Mouse (Mus musculus): ENCODE measurements around the gene Osbpl7.

Gene Osbpl7

GRCm38 (mm10) chr11:97038881-97039280 is 11.5 kb upstream of the Osbpl7 start:
- DNase-seq (ENCODE audit: low spot score in 2 of 2): no peak

GRCm38 (mm10) chr11:97040301-97041021 is 10.0 kb upstream of the Osbpl7 start:
- no peak for DNase-seq (ENCODE audit: low spot score in 2 of 2)

- peak; percentile 89 to 97 for DNase-seq (ENCODE audit: low spot score in 2 of 2)
Measured at GRCm38 (mm10) chr11:97041022-97041899, 9.2 kb upstream of the Osbpl7 start, which contains the start of the genes Lrrc46 and Mrpl10. TSS of gene Lrrc46 (minus strand) at chr11:97041407. TSS of gene Mrpl10 (plus strand) at chr11:97041560.

GRCm38 (mm10) chr11:97044902-97045301 is 5.5 kb upstream of the Osbpl7 start:
- no peak for DNase-seq (ENCODE audit: low spot score in 2 of 2)

- DNase-seq (ENCODE audit: low spot score in 2 of 2): no peak
Measured at GRCm38 (mm10) chr11:97045861-97046260, 4.6 kb upstream of the Osbpl7 start.

DNA sequence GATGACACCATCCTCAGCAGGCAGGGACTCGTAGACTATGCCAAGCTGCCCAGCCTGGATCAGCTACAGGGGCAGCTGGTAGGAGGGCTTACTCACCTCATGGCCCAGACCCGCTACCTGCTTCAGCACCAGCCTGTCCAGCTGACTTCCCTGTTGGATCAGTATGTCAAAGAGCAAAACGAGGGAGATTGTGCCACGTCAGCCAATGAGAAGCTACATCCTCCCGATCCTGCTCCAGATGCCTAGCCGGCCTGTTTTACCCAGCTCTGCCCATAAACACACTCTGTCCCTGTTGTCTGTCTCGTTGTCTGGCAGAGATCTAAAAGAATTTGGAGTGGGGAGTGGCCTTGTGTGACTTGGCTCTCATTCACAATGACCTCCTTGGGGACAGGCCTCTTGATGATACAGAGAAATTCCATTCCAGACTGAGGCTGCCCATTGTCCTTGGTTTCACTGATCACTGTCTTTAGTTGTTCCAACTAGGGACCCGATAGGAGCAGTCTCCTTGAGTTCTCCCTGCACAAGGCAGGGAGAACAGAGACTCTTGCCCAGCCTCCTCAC is 2.3 kb upstream of the Osbpl7 start:
- DNase-seq (ENCODE audit: low spot score in 2 of 2): no peak

GRCm38 (mm10) chr11:97049492-97050085 is 839 bp upstream of the Osbpl7 start:
- DNase-seq (ENCODE audit: low spot score in 2 of 2): no peak

DNA sequence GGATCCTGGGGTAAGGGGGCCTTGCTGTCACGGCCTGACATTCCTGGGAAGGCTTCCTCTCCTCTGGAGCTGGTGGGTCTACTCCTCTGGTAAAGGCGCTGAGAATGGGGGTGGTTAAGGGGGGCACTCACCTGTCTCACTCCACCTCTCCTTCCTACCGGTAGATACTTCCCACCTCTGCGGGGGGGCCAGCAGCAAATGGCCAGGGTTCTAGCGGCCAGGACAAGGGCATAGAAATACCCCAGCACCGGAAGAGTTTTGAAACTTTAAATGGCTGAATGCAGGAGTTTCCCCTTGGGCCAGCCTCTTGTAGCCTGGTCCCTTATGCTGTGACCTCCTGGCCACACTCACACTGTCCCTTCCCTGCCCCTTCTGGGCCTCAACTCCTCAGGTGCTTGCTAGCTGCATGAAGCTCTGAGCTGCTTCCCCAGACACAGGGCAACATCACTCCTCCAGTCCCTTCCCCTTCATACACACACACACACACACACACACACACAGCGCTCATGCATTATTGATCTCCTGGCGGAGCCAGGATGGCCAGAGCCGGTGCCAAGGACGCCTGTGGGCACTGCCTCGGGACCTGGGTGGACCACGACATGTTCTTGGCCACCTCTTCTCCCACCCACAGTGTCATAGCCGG is 637 bp downstream of the Osbpl7 start:
- DNase-seq (ENCODE audit: low spot score in 2 of 2): no peak

DNA sequence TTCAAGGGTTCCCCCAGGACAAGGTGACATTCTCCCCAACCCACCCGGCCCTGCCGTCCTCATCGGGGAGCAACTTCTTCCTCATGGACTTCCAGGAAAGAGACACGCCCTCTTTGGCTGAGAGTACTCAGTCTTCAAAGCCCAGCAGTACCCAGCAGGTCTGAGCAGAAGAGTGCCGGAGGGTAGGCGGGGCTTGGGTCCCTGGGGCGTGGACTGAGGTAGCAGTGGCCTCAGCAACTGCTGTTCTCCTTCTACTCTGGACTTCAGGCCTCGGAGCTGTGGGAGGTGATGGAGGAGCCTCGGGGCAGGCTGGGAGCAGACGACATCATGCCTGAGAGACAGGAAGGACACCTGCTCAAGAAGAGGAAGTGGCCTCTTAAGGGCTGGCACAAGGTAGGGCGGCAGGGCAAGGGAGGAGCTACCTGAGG is 1.8 kb downstream of the Osbpl7 start:
- peak in 1 of 2 experiments; percentile 48 for DNase-seq (ENCODE audit: low spot score in 2 of 2)

- no peak for DNase-seq (ENCODE audit: low spot score in 2 of 2)
Measured at GRCm38 (mm10) chr11:97063274-97063920, 13.0 kb downstream of the Osbpl7 start.

DNA sequence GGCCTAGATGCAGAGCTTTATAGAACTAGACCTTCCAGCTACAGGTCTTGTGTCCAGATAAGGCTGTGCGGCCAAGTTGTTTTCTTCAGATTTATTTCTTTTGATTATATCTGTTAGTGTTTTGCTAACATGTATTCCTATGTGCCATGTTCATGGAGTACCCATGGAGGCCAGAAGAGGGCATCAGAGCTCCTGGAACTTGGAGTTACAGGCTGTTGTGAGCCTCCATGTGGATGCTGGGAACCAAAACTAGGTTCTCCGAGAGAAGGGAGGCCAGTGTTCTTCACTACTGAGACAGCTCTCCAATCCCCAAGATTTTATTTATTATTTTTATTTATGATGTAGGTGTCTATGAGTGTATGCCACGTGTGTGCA is 13.5 kb downstream of the Osbpl7 start:
- DNase-seq (ENCODE audit: low spot score in 2 of 2): no peak

- no peak for DNase-seq (ENCODE audit: low spot score in 2 of 2)
Measured at GRCm38 (mm10) chr11:97065538-97066295, 15.3 kb downstream of the Osbpl7 start.

- no peak for DNase-seq (ENCODE audit: low spot score in 2 of 2)
Measured at GRCm38 (mm10) chr11:97066656-97067360, 16.4 kb downstream of the Osbpl7 start.

- no peak for DNase-seq (ENCODE audit: low spot score in 2 of 2)
Measured at GRCm38 (mm10) chr11:97069333-97069732, 18.9 kb downstream of the Osbpl7 start.

DNA sequence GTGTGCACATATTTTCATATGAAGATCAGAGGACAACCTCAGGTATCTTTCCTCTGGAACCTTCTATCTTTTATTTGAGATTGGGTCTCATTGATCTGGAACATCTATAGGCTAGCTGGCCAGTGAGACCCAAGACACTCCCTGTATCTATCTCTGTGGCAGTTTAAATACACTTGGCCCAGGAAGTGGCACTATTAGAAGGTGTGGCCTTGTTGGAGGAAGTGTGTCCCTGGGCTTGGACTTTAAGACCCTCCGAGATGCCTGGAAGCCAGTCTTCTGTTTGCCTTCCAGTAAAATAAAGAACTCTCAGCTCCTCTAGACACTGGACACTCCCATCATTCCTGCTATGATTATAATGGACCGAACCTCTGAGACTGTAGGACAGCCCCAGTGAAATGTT is 19.3 kb downstream of the Osbpl7 start:
- no peak for DNase-seq (ENCODE audit: low spot score in 2 of 2)

GRCm38 (mm10) chr11:97071129-97071528 is 20.7 kb downstream of the Osbpl7 start:
- DNase-seq (ENCODE audit: low spot score in 2 of 2): no peak

GRCm38 (mm10) chr11:97072533-97072932 is 22.1 kb downstream of the Osbpl7 start:
- DNase-seq (ENCODE audit: low spot score in 2 of 2): no peak

- no peak for DNase-seq (ENCODE audit: low spot score in 2 of 2)
Measured at GRCm38 (mm10) chr11:97074235-97074634, 23.8 kb downstream of the Osbpl7 start.

DNA sequence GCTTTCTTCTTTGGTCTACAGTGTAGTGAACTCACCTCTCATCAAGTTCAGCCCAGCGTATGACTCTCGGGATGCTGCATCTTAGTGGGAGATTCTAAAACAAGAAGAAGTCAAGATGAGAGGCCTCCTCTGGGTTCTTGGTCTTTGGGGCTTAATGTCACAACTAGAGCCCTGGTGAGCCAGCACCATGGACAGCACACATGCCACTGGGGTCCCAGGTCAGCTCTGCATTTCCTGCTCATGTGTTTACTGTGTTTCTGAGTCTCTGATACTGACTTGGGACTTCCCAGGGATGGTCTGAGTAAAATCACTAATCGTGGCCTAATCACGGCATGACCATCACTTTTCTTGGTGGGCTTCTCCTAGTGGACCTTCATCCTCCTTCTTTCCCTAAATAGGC is 28.3 kb downstream of the Osbpl7 start:
- no peak for DNase-seq (ENCODE audit: low spot score in 2 of 2)

DNA sequence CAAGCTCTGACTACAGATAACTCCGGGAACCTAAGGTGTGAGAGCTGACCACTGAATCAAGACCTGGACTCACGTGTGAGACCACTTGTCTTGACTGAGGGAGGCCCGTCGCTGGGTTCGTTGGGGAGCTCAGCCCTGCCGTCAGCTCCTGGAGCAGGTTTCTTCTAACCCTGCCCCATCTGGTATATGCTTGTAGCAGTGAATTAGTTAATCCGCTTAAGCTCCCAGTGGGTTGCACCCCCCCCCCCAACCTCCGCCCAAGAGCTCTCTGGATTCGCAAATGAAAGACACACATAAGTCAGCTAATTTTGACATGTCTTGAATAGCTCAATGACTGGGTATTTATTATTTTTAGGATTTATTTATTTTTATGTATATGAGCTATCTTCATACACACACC is 29.9 kb downstream of the Osbpl7 start:
- DNase-seq (ENCODE audit: low spot score in 2 of 2): no peak
